Mouse (Mus musculus) cerebellum, postnatal 36 days (tissue): ENCODE measurements around the gene Gm33543.

ENCODE experiments used
- DNase-seq, 2 experiments: peaks; one replicate each; pipeline ENCODE4 v3.0.0; 2021 to 2022; ENCODE audit warnings: mixed read lengths in 2 of 2

The Gm33543 gene

GRCm38 (mm10) chr10:95774856-95775255 is 67.9 kb downstream of the Gm33543 start:
- DNase-seq, result no peak

GRCm38 (mm10) chr10:95774001-95774628 is 68.6 kb downstream of the Gm33543 start:
- peak; percentile 22 to 38 for DNase-seq
